In the genomic region with DNA sequence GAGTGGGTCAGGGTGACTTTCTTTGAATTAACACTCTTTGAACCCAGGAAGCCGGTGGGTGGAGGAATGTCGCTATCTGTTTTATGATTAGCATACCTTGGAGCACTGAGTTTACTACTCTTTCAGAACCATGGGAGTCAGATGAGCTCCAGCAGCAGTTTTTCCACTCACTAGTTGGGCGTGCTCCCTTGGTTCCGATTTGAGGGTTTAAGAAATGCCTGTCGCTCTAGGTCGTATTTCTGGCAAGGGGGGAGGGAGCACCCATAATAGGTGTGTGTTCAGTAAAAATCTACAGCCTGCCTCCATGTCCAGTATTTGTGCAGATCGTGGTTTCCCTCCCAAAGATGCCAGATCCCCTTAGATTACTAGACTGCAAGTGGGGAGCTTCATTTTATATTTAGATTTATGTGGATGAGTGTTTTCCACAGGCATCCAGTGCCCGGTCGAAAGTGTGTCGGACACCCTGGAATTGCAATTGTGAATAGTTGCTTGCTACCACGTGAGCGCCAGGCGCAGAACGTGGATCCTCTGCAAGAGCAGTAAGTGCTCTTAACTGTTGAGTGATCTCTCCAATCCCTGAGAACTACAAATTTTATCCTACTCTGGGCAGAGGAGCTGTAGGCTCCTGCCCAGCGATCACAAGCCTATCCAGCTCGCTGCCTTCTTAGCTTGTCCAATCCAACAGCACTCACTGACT, we compare ENCODE assay signal across 8 mouse cellular contexts. TPM values are rescaled to one million over a fixed set of nuclear protein-coding genes. Genes with fewer than 3 reads are reported as not detected.
DNase-seq lines count a peak whose midpoint lies in the region; ATAC-seq lines count a peak whose summit lies in the region.

No protein-coding gene starts in this region.

- DNase-seq in spleen, postnatal 36 days (ENCODE audit: low spot score in 2 of 2) = peak; percentile 4 to 7
- no peak for DNase-seq in spleen, postnatal 10 days (ENCODE audit: low spot score in 2 of 2)
- no peak for DNase-seq in forebrain, embryonic 14.5 days (ENCODE audit: low spot score)
- no peak for DNase-seq in right cerebral cortex, postnatal 25 days
- DNase-seq in spleen, postnatal 14 days (ENCODE audit: low spot score in 2 of 2) = no peak
- DNase-seq in testis, postnatal 10 days (ENCODE audit: low spot score) = no peak

- WGBS in forebrain, embryonic 14.5 days = 12% methylated on average over 16 of the region's 16 CpGs
- WGBS in limb, embryonic 13.5 days = 9% methylated on average over 16 of the region's 16 CpGs
- WGBS in stomach, embryonic 14.5 days = 11% methylated on average over 16 of the region's 16 CpGs

- peak overlapping the region; percentile 90 for H3K9ac ChIP-seq in forebrain, embryonic 14.5 days (ENCODE audit: low read length)
- H3K9ac ChIP-seq in limb, embryonic 13.5 days = peak overlapping the region; percentile 93
- H3K9ac ChIP-seq in stomach, embryonic 14.5 days (replicated peaks; ENCODE audit: low read depth, low read length) = no peak overlapping the region; the same call in 1 of the 2 replicates

- peaks cover 5% of the 10 kb centered on the region for H3K27me3 ChIP-seq in forebrain, embryonic 14.5 days (replicated peaks; ENCODE audit: control insufficient read depth, insufficient read depth, low read length)
- H3K27me3 ChIP-seq in limb, embryonic 13.5 days = peaks cover 10% of the 10 kb centered on the region; the same call in 1 of the 2 replicates
- no peaks in the 10 kb centered on the region for H3K27me3 ChIP-seq in stomach, embryonic 14.5 days (ENCODE audit: control insufficient read depth, insufficient read depth, low read length)

- peaks cover 22% of the 10 kb centered on the region for H3K36me3 ChIP-seq in forebrain, embryonic 14.5 days (ENCODE audit: control insufficient read depth, insufficient read depth, low read length)
- peaks cover 22% of the 10 kb centered on the region for H3K36me3 ChIP-seq in limb, embryonic 13.5 days
- peaks cover 26% of the 10 kb centered on the region for H3K36me3 ChIP-seq in stomach, embryonic 14.5 days (ENCODE audit: control insufficient read depth, insufficient read depth, low read length)

- ATAC-seq in forebrain, embryonic 14.5 days = peak; percentile 5
- no peak for ATAC-seq in limb, embryonic 13.5 days (ENCODE audit: low FRiP score, low read depth)
- no peak; the same call in 1 of the 2 replicates for ATAC-seq in stomach, embryonic 14.5 days (ENCODE audit: insufficient number of reproducible peaks, insufficient read depth, low FRiP score, low read depth)

- H3K4me3 ChIP-seq in forebrain, embryonic 14.5 days (ENCODE audit: low read depth, low read length) = peak overlapping the region; percentile 94
- peak overlapping the region; percentile 92 for H3K4me3 ChIP-seq in limb, embryonic 13.5 days
- H3K4me3 ChIP-seq in stomach, embryonic 14.5 days (ENCODE audit: low read depth, low read length) = peak overlapping the region; percentile 90

- peak overlapping the region; percentile 83 for H3K4me2 ChIP-seq in forebrain, embryonic 14.5 days (ENCODE audit: low read length)
- peak overlapping the region; percentile 88 for H3K4me2 ChIP-seq in limb, embryonic 13.5 days (replicated peaks)
- peak overlapping the region; percentile 85 for H3K4me2 ChIP-seq in stomach, embryonic 14.5 days (replicated peaks; ENCODE audit: low read depth, low read length)

- no peak overlapping the region for H3K27ac ChIP-seq in forebrain, embryonic 14.5 days (ENCODE audit: low read depth, low read length)
- H3K27ac ChIP-seq in limb, embryonic 13.5 days = no peak overlapping the region
- 0 out of 2 replicates have a peak overlapping the region, but pooled peaks have one; percentile 64 for H3K27ac ChIP-seq in stomach, embryonic 14.5 days (ENCODE audit: low read length)

- H3K4me1 ChIP-seq in forebrain, embryonic 14.5 days (ENCODE audit: control insufficient read depth, insufficient read depth, low read length) = 0 out of 2 replicates have a peak, but pooled peaks cover 5% of the 10 kb centered on the region
- H3K4me1 ChIP-seq in limb, embryonic 13.5 days = peaks cover 17% of the 10 kb centered on the region
- peaks cover 4% of the 10 kb centered on the region; the same call in 1 of the 2 replicates for H3K4me1 ChIP-seq in stomach, embryonic 14.5 days (ENCODE audit: control insufficient read depth, insufficient read depth, low read length)

- no peaks in the 10 kb centered on the region for H3K9me3 ChIP-seq in forebrain, embryonic 14.5 days (replicated peaks; ENCODE audit: control insufficient read depth, low read length)
- no peaks in the 10 kb centered on the region for H3K9me3 ChIP-seq in limb, embryonic 13.5 days
- H3K9me3 ChIP-seq in stomach, embryonic 14.5 days (ENCODE audit: control insufficient read depth, low read depth, low read length) = no peaks in the 10 kb centered on the region

RNA-seq across cellular contexts. Expression of gene Eif2b5, which starts 0.5 kb away (rescaled TPM):
- 90.3 and 92.1 TPM in 2 replicates for polyA plus RNA-seq in forebrain, embryonic 14.5 days (2014; fragmentation: Nextera tagmentation; extraction: Ambion mirVana)
- 109 and 113 TPM in 2 replicates for polyA plus RNA-seq in limb, embryonic 13.5 days (2015; fragmentation: Nextera tagmentation; extraction: Ambion mirVana)
- polyA plus RNA-seq in stomach, embryonic 14.5 days (2014; fragmentation: Nextera tagmentation; extraction: Ambion mirVana) = 83.8 and 87.3 TPM in 2 replicates

RNA-seq across cellular contexts. Expression of gene Dvl3, which starts 18.7 kb away (rescaled TPM):
- 25.3 and 26.0 TPM in 2 replicates for polyA plus RNA-seq in forebrain, embryonic 14.5 days (2014; fragmentation: Nextera tagmentation; extraction: Ambion mirVana)
- polyA plus RNA-seq in limb, embryonic 13.5 days (2015; fragmentation: Nextera tagmentation; extraction: Ambion mirVana) = 28.0 and 28.7 TPM in 2 replicates
- polyA plus RNA-seq in stomach, embryonic 14.5 days (2014; fragmentation: Nextera tagmentation; extraction: Ambion mirVana) = 29.2 and 31.7 TPM in 2 replicates

RNA-seq across cellular contexts. Expression of gene Ap2m1, which starts 37.1 kb away (rescaled TPM):
- polyA plus RNA-seq in forebrain, embryonic 14.5 days (2014; fragmentation: Nextera tagmentation; extraction: Ambion mirVana) = 1,206 and 1,335 TPM in 2 replicates
- polyA plus RNA-seq in limb, embryonic 13.5 days (2015; fragmentation: Nextera tagmentation; extraction: Ambion mirVana) = 629 and 657 TPM in 2 replicates
- 586 and 625 TPM in 2 replicates for polyA plus RNA-seq in stomach, embryonic 14.5 days (2014; fragmentation: Nextera tagmentation; extraction: Ambion mirVana)

RNA-seq across cellular contexts. Expression of gene Abcf3, which starts 50.2 kb away (rescaled TPM):
- 64.8 and 74.4 TPM in 2 replicates for polyA plus RNA-seq in forebrain, embryonic 14.5 days (2014; fragmentation: Nextera tagmentation; extraction: Ambion mirVana)
- 68.1 and 78.1 TPM in 2 replicates for polyA plus RNA-seq in limb, embryonic 13.5 days (2015; fragmentation: Nextera tagmentation; extraction: Ambion mirVana)
- 53.0 and 53.5 TPM in 2 replicates for polyA plus RNA-seq in stomach, embryonic 14.5 days (2014; fragmentation: Nextera tagmentation; extraction: Ambion mirVana)

Comparison
In these comparisons a context has a peak if more than half of its experiments do, and no peak if none do; other contexts are left out.
1. DNase-seq: peak in spleen, postnatal 36 days (2 of 2); none in spleen, postnatal 10 days (0 of 2), forebrain, embryonic 14.5 days (single experiment), right cerebral cortex, postnatal 25 days (single experiment), spleen, postnatal 14 days (0 of 2) and testis, postnatal 10 days (single experiment).
2. Peak in every context shown above with its lines, with median percentiles within 50 percentile points of each other: H3K4me2 ChIP-seq and H3K4me3 ChIP-seq.